Mouse (Mus musculus) neural tube, embryonic 15.5 days (tissue): Measurements from ENCODE around the gene Psmc3ip. TPM values are rescaled to one million over a fixed set of nuclear protein-coding genes. Genes with fewer than 3 reads are reported as not detected.

Experiments
- ATAC-seq: fragments of 200-750 bp; cut with Nextera tagmentation; 2 replicates; pipeline ENCODE4 v1.8.0; 2017; ENCODE audit warnings: mild to moderate bottlenecking, moderate TSS enrichment, moderate library complexity; ENCODE audit not compliant: low FRiP score
- H3K27ac ChIP-seq: fragments of 300-500 bp; sonication (generic); replicated peaks from 2 replicates; pipeline ENCODE4 v1.5.1; 2015; ENCODE audit warnings: mild to moderate bottlenecking, inconsistent platforms
- H3K27me3 ChIP-seq: fragments of 300-500 bp; sonication (generic); replicated peaks from 2 replicates; pipeline ENCODE4 v1.6.1; 2015; ENCODE audit warnings: inconsistent platforms
- H3K36me3 ChIP-seq: fragments of 300-500 bp; sonication (generic); 2 replicates; pipeline ENCODE4 v1.6.1; 2015; ENCODE audit warnings: inconsistent platforms
- H3K4me1 ChIP-seq: fragments of 300-500 bp; sonication (generic); 2 replicates; pipeline ENCODE4 v1.6.1; 2015; ENCODE audit warnings: inconsistent platforms
- H3K4me2 ChIP-seq: fragments of 300-500 bp; sonication (generic); 2 replicates; pipeline ENCODE4 v1.6.1; 2015; ENCODE audit warnings: inconsistent platforms, mild to moderate bottlenecking, moderate library complexity
- H3K4me3 ChIP-seq: fragments of 300-500 bp; sonication (generic); replicated peaks from 2 replicates; pipeline ENCODE4 v1.5.1; 2015; ENCODE audit warnings: mild to moderate bottlenecking, inconsistent platforms
- H3K9ac ChIP-seq: fragments of 300-500 bp; sonication (generic); replicated peaks from 2 replicates; pipeline ENCODE4 v1.6.1; 2015; ENCODE audit warnings: mild to moderate bottlenecking, inconsistent platforms
- H3K9me3 ChIP-seq: fragments of 300-500 bp; sonication (generic); replicated peaks from 2 replicates; pipeline ENCODE4 v1.6.1; 2016; ENCODE audit warnings: inconsistent platforms
- WGBS: fragments of 180-500 bp; shearing (Covaris S2); methylation state at CpG from one replicate; pipeline ENCODE4 v1.1.7; 2015; ENCODE audit warnings: mixed read lengths; 5-methylcytosine and 5-hydroxymethylcytosine counted together
- polyA plus RNA-seq: library from polyadenylated mRNA; unstranded; fragments of >200 nt; fragmentation: Nextera tagmentation; extraction: Ambion mirVana; gene quantifications from 2 replicates; pipeline ENCODE4 v1.2.1, GENCODE M21; 2015

Psmc3ip gene
- polyA plus RNA-seq, 1 experiment from 2014 or later: 17.7 TPM

GRCm38 (mm10) chr11:101085617-101086322 lies 9.5 kb downstream of the Psmc3ip start:
- Histone ChIP-seq H3K4me3 (0 out of 2 replicates have a peak overlapping the region, but pooled peaks have one; percentile 75), H3K9ac (peak overlapping the region; percentile 78), H3K4me2 (peak overlapping the region; percentile 89), H3K9me3 (no peaks in the 10 kb centered on the region), H3K36me3 (peaks cover 20% of the 10 kb centered on the region), H3K4me1 (peaks cover 59% of the 10 kb centered on the region), H3K27me3 (no peaks in the 10 kb centered on the region), H3K27ac (peak overlapping the region; percentile 91)
- no peak for ATAC-seq
- 92% methylated on average over 18 of the region's 18 CpGs for WGBS

GRCm38 (mm10) chr11:101084811-101085210 lies 10.4 kb downstream of the Psmc3ip start:
- no peak overlapping the region for H3K4me3 ChIP-seq
- H3K4me1 ChIP-seq: peaks cover 60% of the 10 kb centered on the region
- H3K27ac ChIP-seq: no peak overlapping the region
- no peak overlapping the region for H3K9ac ChIP-seq
- H3K4me2 ChIP-seq: no peak overlapping the region
- 92% methylated on average over 12 of the region's 12 CpGs for WGBS
- ATAC-seq: no peak
- H3K27me3 ChIP-seq: peaks cover 6% of the 10 kb centered on the region
- peaks cover 11% of the 10 kb centered on the region for H3K36me3 ChIP-seq
- H3K9me3 ChIP-seq: no peaks in the 10 kb centered on the region

GRCm38 (mm10) chr11:101084246-101084645 lies 11.0 kb downstream of the Psmc3ip start:
- H3K4me1 ChIP-seq: peaks cover 65% of the 10 kb centered on the region
- WGBS: 87% methylated on average over 14 of the region's 14 CpGs

GRCm38 (mm10) chr11:101083083-101083697 lies 12.0 kb downstream of the Psmc3ip start:
- Histone ChIP-seq H3K4me2 (peak overlapping the region; percentile 99), H3K27me3 (peaks cover 22% of the 10 kb centered on the region), H3K4me1 (peaks cover 59% of the 10 kb centered on the region), H3K36me3 (0 out of 2 replicates have a peak, but pooled peaks cover 2% of the 10 kb centered on the region), H3K9ac (peak overlapping the region; percentile 91), H3K9me3 (no peaks in the 10 kb centered on the region), H3K4me3 (peak overlapping the region; percentile 82), H3K27ac (peak overlapping the region; percentile 93)
- peak; percentile 2; the same call in 1 of the 2 replicates for ATAC-seq
- 38% methylated on average over 19 of the region's 19 CpGs for whole genome bisulfite sequencing

More at GRCm38 (mm10) chr11:101084246-101084645, 11.0 kb downstream of the Psmc3ip start:
- Histone ChIP-seq H3K4me2 (no peak overlapping the region), H3K4me3 (no peak overlapping the region), H3K9me3 (no peaks in the 10 kb centered on the region), H3K9ac (no peak overlapping the region), H3K27me3 (peaks cover 12% of the 10 kb centered on the region), H3K36me3 (peaks cover 5% of the 10 kb centered on the region), H3K27ac (no peak overlapping the region)
- no peak for ATAC-seq

- Histone ChIP-seq H3K27me3 (peaks cover 30% of the 10 kb centered on the region), H3K4me1 (peaks cover 52% of the 10 kb centered on the region), H3K4me2 (peak within 1 kb of the TSS; percentile 99), H3K9me3 (no peaks in the 10 kb centered on the region), H3K36me3 (0 out of 2 replicates have a peak, but pooled peaks cover 2% of the 10 kb centered on the region), H3K9ac (peak within 1 kb of the TSS; percentile 91), H3K27ac (peak within 1 kb of the TSS; percentile 93), H3K4me3 (peak within 1 kb of the TSS; percentile 82)
- 0% methylated on average over 51 of the region's 51 CpGs for WGBS
- ATAC-seq: peak; percentile 89
Observed at GRCm38 (mm10) chr11:101082208-101083082, 12.8 kb downstream of the Psmc3ip start, which contains the start of gene Coasy. Coasy (plus strand) TSS chr11:101082565.

- no peak for ATAC-seq
- Histone ChIP-seq H3K4me3 (peak overlapping the region; percentile 82), H3K9me3 (no peaks in the 10 kb centered on the region), H3K9ac (peak overlapping the region; percentile 47), H3K27ac (peak overlapping the region; percentile 93), H3K36me3 (peaks cover 2% of the 10 kb centered on the region; the same call in 1 of the 2 replicates), H3K4me2 (peak overlapping the region; percentile 99), H3K27me3 (peaks cover 38% of the 10 kb centered on the region), H3K4me1 (peaks cover 49% of the 10 kb centered on the region)
- 6% methylated on average over 10 of the region's 10 CpGs for WGBS
Observed at GRCm38 (mm10) chr11:101081659-101082058, 13.6 kb downstream of the Psmc3ip start.

- ATAC-seq: no peak
- Histone ChIP-seq H3K4me1 (peaks cover 36% of the 10 kb centered on the region), H3K27me3 (peaks cover 41% of the 10 kb centered on the region), H3K4me2 (no peak overlapping the region), H3K9me3 (no peaks in the 10 kb centered on the region), H3K36me3 (peaks cover under 1% of the 10 kb centered on the region; the same call in 1 of the 2 replicates), H3K4me3 (no peak overlapping the region), H3K27ac (no peak overlapping the region), H3K9ac (no peak overlapping the region)
- 67% methylated on average over 5 of the region's 5 CpGs for WGBS
Observed at GRCm38 (mm10) chr11:101080421-101080820, 14.8 kb downstream of the Psmc3ip start.

- Histone ChIP-seq H3K4me3 (0 out of 2 replicates have a peak overlapping the region, but pooled peaks have one; percentile 3), H3K9me3 (no peaks in the 10 kb centered on the region), H3K27me3 (peaks cover 41% of the 10 kb centered on the region), H3K9ac (0 out of 2 replicates have a peak overlapping the region, but pooled peaks have one; percentile 15), H3K36me3 (no peaks in the 10 kb centered on the region; the same call in 1 of the 2 replicates), H3K4me2 (peak overlapping the region; percentile 39), H3K4me1 (peaks cover 34% of the 10 kb centered on the region), H3K27ac (no peak overlapping the region)
- no peak for ATAC-seq
- WGBS: 2% methylated on average over 27 of the region's 27 CpGs
Observed at GRCm38 (mm10) chr11:101079746-101080145, 15.5 kb downstream of the Psmc3ip start.

GRCm38 (mm10) chr11:101078121-101078520 lies 17.1 kb downstream of the Psmc3ip start, which contains the start of gene Hsd17b1:
Hsd17b1 (plus strand) TSS chr11:101078411.
- Histone ChIP-seq H3K4me1 (peaks cover 22% of the 10 kb centered on the region), H3K4me2 (no peak within 1 kb of the TSS), H3K27me3 (peaks cover 41% of the 10 kb centered on the region), H3K4me3 (no peak within 1 kb of the TSS), H3K36me3 (no peaks in the 10 kb centered on the region; the same call in 1 of the 2 replicates), H3K9ac (no peak within 1 kb of the TSS), H3K9me3 (no peaks in the 10 kb centered on the region), H3K27ac (no peak within 1 kb of the TSS)
- WGBS: 67% methylated on average over 9 of the region's 9 CpGs
- no peak for ATAC-seq

- Histone ChIP-seq H3K9ac (no peak overlapping the region), H3K27ac (no peak overlapping the region), H3K36me3 (no peaks in the 10 kb centered on the region; the same call in 1 of the 2 replicates), H3K9me3 (no peaks in the 10 kb centered on the region), H3K27me3 (peaks cover 6% of the 10 kb centered on the region), H3K4me1 (peaks cover 21% of the 10 kb centered on the region), H3K4me3 (no peak overlapping the region), H3K4me2 (no peak overlapping the region)
- WGBS: 70% methylated on average over 14 of the region's 14 CpGs
- ATAC-seq: no peak
Observed at GRCm38 (mm10) chr11:101071810-101072428, 23.3 kb downstream of the Psmc3ip start.
